Mouse (Mus musculus) megakaryocyte, embryonic 14.5 days (primary cell): ENCODE measurements around the gene Ddah2. TPM values are rescaled to one million over a fixed set of nuclear protein-coding genes. Genes with fewer than 3 reads are reported as not detected.
A peak's percentile ranks its signal among the peaks of the same experiment; 100 is the strongest.

Experiments
- H3K27me3 ChIP-seq: replicated peaks from 2 replicates; pipeline ENCODE3; 2012; ENCODE audit warnings: inconsistent platforms
- H3K36me3 ChIP-seq: replicated peaks from 2 replicates; pipeline ENCODE3; 2012; ENCODE audit warnings: low read length, inconsistent platforms, mixed read lengths
- H3K4me1 ChIP-seq: 2 replicates; pipeline ENCODE4 v1.6.1; 2012; ENCODE audit warnings: inconsistent platforms
- H3K4me3 ChIP-seq: replicated peaks from 2 replicates; pipeline ENCODE3; 2012; ENCODE audit warnings: moderate library complexity, mild to moderate bottlenecking, inconsistent platforms
- H3K9me3 ChIP-seq: 2 replicates; pipeline ENCODE4 v1.6.1; 2012; ENCODE audit warnings: inconsistent platforms
- FLI1 ChIP-seq: IDR thresholded peaks from 2 replicates; pipeline ENCODE4 v1.6.1; 2012; ENCODE audit warnings: low read length, inconsistent platforms, mixed read lengths
- GATA1 ChIP-seq: IDR thresholded peaks from 3 replicates; pipeline ENCODE4 v1.6.1; 2012; ENCODE audit warnings: mixed read lengths, low read length, inconsistent platforms, borderline replicate concordance
- polyA plus RNA-seq: library from polyadenylated mRNA; stranded (reverse); fragments of >175 nt; gene quantifications from 2 replicates; pipeline ENCODE4 v1.2.3, GENCODE M21; 2012; ENCODE audit warnings: low replicate concordance; ENCODE audit not compliant: insufficient read depth

Ddah2 gene
- polyA plus RNA-seq, 1 experiment: 36.5 TPM

DNA sequence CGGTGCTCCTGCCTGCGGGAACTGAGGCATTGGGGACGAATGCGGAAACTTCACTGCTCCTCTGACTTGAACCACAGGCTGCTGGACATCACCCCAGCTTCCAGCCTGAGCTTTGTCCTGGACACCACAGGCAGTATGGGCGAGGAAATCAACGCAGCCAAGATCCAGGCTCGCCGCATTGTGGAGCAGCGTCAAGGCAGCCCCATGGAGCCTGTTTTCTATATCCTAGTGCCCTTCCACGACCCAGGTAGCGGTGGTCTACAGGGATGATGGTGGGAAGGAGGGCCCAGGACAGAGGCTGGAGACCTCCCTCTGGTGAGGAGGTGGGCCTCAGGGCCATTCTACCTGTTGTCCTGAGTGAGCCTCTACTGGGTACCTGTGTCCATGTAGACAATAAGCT lies 38.9 kb upstream of the Ddah2 start:
- TF ChIP-seq GATA1 (no peak), FLI1 (no peak)
- H3K36me3 ChIP-seq: peaks cover 26% of the 10 kb centered on the region
- peaks cover 79% of the 10 kb centered on the region for H3K4me1 ChIP-seq

DNA sequence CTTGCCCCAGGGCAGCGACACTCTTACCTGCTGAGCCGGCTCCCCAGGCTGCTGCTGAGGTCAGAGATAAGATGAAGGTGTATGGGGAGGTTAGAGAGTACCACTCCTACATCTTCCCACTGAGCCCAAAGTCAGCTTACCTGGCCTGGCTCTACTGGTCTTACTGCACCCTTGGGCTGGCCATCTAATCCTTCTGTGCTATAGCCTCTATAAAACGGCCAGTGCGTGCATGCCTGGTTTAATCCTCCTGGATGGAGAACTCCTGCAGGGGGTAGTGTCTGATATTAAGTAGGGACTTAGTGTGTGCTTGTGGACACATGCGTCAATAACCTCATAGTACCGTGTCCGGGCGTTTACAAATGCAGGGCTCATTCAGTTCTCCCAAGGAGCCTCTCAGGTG lies 38.3 kb upstream of the Ddah2 start:
- Histone ChIP-seq H3K9me3 (no peaks in the 10 kb centered on the region), H3K27me3 (peaks cover 15% of the 10 kb centered on the region), H3K36me3 (peaks cover 20% of the 10 kb centered on the region), H3K4me3 (no peak overlapping the region), H3K4me1 (peaks cover 85% of the 10 kb centered on the region)
- TF ChIP-seq GATA1: no peak
- TF ChIP-seq FLI1: no peak

More for the DNA sequence above, 38.9 kb upstream of the Ddah2 start:
- Histone ChIP-seq H3K4me3 (no peak overlapping the region), H3K9me3 (no peaks in the 10 kb centered on the region), H3K27me3 (peaks cover 15% of the 10 kb centered on the region)

DNA sequence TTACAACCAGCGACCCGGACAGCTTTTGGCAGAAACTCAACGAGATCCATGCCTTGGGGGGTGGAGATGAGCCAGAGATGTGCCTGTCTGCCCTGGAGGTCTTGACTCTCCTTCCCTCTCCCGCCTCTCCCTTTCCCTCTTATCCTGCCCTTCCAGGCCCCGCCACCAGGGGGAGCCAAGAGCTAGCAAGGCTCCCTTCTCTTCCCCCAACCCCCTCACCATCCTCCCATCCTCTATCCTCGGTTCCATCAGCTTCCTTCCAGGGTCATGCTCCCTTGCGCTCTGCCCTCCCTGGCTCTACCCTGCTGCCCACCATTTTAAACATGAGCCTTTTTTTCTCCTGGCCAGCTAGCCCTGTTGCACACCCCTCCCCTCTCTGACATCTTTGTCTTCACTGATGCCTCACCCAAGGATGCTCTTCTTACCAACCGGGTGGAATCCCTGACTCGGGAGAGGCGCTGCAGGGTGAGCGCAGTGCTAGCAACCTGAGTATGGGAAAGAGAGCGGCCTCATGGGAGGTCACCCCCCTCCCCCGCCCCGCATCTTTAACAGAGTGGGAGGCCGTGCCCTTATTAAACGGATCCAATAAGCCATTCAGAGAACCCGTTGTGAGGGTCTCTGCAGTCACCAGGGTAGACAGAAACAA lies 37.5 kb upstream of the Ddah2 start:
- H3K36me3 ChIP-seq: peaks cover 16% of the 10 kb centered on the region
- peaks cover 86% of the 10 kb centered on the region for H3K4me1 ChIP-seq
- peak overlapping the region; percentile 85 for H3K4me3 ChIP-seq
- peaks cover 15% of the 10 kb centered on the region for H3K27me3 ChIP-seq
- no peaks in the 10 kb centered on the region for H3K9me3 ChIP-seq
- TF ChIP-seq GATA1 (no peak), FLI1 (no peak)

DNA sequence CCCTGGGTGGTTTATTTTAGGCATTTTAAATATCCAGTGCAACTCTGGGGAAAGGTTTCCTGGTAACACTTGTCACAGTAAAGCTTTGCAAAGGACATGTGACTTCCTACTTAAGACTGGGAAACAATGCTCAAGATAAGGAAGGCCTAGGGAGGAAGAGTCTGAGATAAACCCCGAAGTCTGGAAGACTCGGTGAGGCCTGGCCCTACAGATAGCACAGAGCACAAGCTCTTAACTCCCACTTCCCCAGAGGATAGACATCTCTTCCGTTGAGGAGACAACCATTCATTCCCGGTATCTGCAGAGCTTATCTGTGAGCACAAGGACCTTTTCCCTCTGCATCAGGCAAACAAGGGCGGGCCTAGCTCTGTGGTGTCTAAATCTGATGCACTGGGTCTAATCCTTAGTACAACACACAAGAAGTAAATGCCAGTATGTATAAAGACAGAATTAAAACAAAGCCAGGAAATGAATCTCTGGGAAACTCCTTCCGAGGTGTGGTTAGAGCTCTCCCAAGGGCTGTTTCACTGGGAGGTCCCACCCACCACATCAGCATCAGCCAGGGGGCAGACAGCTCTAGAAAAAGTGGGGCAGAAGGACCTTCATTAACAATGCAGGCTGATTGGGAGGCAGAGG lies 36.9 kb upstream of the Ddah2 start:
- Histone ChIP-seq H3K9me3 (no peaks in the 10 kb centered on the region), H3K36me3 (peaks cover 12% of the 10 kb centered on the region), H3K27me3 (peaks cover 15% of the 10 kb centered on the region), H3K4me3 (peak overlapping the region; percentile 53), H3K4me1 (peaks cover 84% of the 10 kb centered on the region)
- TF ChIP-seq GATA1 (peak; percentile 80; the same call in 2 of the 3 replicates), FLI1 (no peak)

DNA sequence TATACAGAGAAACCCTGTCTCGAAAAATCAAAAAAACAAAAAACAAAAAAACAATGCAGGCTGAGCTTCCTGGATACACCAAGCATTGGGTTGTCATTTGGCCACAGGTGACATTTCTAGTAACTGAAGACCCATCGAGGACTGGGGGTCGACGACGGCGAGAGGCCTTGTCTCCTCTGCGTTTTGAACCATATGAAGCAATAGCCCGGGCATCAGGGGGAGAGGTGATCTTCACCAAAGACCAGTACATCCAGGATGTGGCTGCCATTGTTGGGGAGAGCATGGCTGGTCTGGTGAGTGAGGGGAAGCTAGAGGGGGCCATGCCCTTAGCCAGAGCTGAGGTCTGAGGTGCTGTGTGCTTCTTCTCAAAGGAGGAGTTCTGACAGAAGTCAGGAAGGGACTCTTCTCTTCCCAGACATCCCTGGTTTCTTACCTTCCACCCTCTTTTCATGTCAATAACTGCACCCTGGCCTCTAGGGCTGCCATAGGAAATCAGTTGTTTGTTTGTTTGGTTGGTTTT lies 36.2 kb upstream of the Ddah2 start:
- peaks cover 14% of the 10 kb centered on the region for H3K27me3 ChIP-seq
- no peak overlapping the region for H3K4me3 ChIP-seq
- no peak for TF ChIP-seq FLI1
- no peak for TF ChIP-seq GATA1
- H3K36me3 ChIP-seq: peaks cover 11% of the 10 kb centered on the region
- peaks cover 86% of the 10 kb centered on the region for H3K4me1 ChIP-seq
- H3K9me3 ChIP-seq: no peaks in the 10 kb centered on the region

DNA sequence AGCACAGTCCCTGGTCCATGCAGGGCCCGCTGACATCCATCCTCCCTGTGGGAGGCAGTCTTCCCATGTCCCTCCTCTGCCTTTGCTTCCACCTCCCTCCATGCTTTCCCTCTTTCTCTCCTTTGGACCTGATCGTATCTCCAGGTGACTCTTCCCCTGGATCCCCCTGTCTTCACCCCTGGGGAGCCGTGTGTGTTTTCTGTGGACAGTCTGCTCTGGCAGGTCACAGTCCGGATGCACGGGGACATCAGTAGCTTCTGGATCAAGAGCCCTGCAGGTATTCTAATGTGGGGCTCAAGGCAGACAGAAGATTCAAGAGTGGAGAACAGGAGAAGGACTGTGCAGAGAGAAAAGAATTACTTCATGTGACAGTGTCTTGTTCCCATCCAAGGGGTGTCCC lies 35.6 kb upstream of the Ddah2 start:
- Histone ChIP-seq H3K36me3 (peaks cover 17% of the 10 kb centered on the region), H3K9me3 (no peaks in the 10 kb centered on the region), H3K4me1 (peaks cover 86% of the 10 kb centered on the region), H3K4me3 (peak overlapping the region; percentile 80), H3K27me3 (peaks cover 11% of the 10 kb centered on the region)
- TF ChIP-seq FLI1 (no peak), GATA1 (no peak)

DNA sequence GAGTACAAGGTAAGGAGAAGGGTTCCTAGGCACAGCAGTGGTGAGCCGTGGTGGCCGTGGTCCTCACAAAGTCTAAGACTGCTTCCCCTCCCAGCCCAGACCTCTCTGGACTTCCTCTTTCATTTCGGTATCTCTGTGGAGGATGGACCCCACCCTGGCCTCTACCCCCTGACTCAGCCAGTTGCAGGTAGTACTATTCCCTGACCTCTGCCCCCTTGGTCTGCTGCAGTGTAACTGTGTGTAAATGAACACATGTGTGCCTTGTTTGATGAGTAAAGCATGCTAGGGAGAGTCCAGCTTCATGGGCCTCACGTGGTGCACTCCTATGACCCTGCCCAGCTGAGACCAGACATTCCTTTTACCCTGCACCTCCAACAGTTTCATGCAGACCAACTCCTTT lies 35.1 kb upstream of the Ddah2 start:
- peaks cover 10% of the 10 kb centered on the region for H3K27me3 ChIP-seq
- peaks cover 22% of the 10 kb centered on the region for H3K36me3 ChIP-seq
- TF ChIP-seq FLI1: no peak
- TF ChIP-seq GATA1: no peak
- H3K9me3 ChIP-seq: no peaks in the 10 kb centered on the region
- peak overlapping the region; percentile 80 for H3K4me3 ChIP-seq
- H3K4me1 ChIP-seq: peaks cover 89% of the 10 kb centered on the region

DNA sequence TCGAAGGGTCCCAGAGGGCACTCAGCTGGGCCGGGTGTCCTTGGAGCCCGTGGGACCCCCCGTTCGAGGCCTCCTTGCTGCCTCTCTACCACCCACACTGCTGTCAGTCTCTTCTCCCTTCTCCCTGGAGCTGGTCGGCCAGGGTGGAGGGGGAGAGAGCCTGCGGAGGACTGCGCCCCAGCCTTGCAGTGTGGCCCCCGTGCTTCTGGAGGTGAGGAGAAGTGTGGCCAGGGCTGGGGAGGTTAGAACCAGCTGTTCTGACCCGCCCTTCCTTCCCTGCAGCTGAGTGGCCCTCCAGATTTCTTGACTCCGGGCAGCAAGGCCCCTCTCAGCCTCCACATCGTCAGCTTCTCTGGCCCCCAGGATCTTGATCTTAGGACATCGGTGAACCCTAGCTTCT lies 34.6 kb upstream of the Ddah2 start:
- H3K4me1 ChIP-seq: peaks cover 94% of the 10 kb centered on the region
- peaks cover 27% of the 10 kb centered on the region for H3K36me3 ChIP-seq
- peaks cover 10% of the 10 kb centered on the region for H3K27me3 ChIP-seq
- peak overlapping the region; percentile 48 for H3K4me3 ChIP-seq
- no peak for TF ChIP-seq GATA1
- TF ChIP-seq FLI1: no peak
- no peaks in the 10 kb centered on the region for H3K9me3 ChIP-seq

DNA sequence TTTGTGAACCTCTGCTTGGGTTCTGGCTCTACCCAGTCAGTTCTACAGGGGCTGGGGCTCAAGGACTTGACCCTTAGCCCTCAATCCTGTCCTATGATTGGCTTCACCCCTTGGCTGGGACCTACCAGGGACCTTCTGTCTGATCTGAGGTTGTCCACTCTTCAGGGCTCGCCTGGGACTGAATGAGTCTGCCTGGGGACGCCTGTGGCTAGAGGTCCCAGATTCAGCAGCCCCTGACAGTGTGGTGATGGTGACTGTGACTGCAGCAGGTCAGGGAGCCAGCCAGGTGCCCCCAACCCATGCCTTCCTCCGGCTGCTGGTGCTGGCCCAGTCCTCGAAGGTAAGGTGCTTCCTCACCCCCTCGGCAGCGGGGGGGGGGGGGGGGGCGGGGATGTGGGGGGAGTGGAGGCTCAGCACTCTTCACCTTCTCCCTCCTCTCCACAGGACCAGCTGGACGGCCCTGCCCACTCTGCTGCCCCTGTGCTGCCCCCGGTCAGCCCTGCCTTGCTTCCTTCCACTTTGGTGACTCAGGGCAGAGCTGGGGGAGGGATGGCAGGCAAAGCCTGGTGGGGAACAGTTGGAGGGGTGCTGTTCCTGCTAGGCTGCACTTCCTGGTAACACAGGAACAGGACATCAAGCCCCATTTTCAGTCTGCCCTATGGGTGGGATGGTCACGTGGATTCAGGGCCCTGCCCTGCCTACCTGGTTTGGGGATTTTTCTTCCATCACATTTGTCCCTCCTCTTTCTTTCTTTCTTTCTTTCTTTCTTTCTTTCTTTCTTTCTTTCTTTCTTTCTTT lies 33.9 kb upstream of the Ddah2 start:
- Histone ChIP-seq H3K4me3 (peak overlapping the region; percentile 76), H3K4me1 (peaks cover 98% of the 10 kb centered on the region), H3K36me3 (peaks cover 33% of the 10 kb centered on the region), H3K27me3 (peaks cover 5% of the 10 kb centered on the region), H3K9me3 (no peaks in the 10 kb centered on the region)
- no peak for TF ChIP-seq GATA1

DNA sequence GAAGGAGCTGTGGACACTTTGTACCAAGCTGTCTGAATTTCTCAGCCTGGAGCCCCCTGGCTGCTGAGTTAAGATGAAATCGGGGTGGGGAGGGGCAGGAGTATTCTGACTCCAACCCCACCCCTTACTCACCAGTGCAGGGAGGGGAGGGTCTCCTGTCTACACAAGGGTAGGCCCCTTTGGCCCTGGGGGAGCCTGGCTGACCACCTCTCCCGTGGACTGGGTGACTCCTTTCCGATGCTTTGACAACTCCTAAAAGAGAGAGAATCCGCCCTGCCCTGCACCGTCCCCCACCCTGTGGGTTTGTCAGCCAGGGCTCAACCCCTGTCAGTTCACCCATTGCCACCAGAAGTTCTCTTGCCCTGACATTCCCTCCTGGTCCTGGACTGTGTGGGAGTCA lies 32.6 kb upstream of the Ddah2 start:
- Histone ChIP-seq H3K9me3 (no peaks in the 10 kb centered on the region), H3K4me1 (peaks cover 98% of the 10 kb centered on the region), H3K36me3 (peaks cover 46% of the 10 kb centered on the region), H3K4me3 (no peak overlapping the region), H3K27me3 (peaks cover 2% of the 10 kb centered on the region)
- TF ChIP-seq FLI1: no peak
- no peak for TF ChIP-seq GATA1
